Mouse (Mus musculus): ENCODE data around the gene Mfsd13b.

- TF ChIP-seq EP300 (IDR thresholded peaks at IDR 0.05; ENCODE audit: low read depth) (no peak), CTCF (IDR thresholded peaks at IDR 0.05; ENCODE audit: low read depth) (no peak)
Measured at GRCm38 (mm10) chr7:120940343-120940742, 42.0 kb upstream of the Mfsd13b start.

Measured in liver, embryonic 14.5 days (tissue).